Mouse (Mus musculus): ENCODE results near the gene Cybb.
"Not testable (repeated sequence)": the region's sequence is repeated elsewhere in the genome, so short reads cannot be mapped to it uniquely, and the experiment has no call there.

Cybb gene

GRCm38 (mm10) chrX:9487671-9488070 lies at the start of gene Cybb:
Gene Cybb, minus strand, starts transcription at chrX:9487771.
- DNase-seq (ENCODE audit: low read depth, low spot score) = no peak

DNA sequence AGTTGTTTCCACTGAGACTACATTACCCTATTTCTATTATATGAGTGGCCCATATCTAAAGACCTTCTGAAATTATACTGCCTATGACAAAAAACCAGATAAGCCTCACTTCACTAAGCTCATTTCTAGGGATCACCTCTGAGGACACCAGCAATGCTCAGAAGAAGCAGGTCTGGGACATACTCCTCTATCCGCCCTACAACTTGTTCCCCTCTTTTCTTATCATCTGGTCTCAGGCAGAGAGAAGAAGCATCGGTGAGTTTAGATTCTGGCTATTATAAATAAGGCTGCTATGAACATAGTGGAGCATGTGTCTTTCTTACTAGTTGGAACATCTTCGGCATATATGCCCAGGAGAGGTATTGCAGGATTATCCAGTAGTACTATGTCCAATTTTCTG lies 49.3 kb upstream of the Cybb start:
- no peak for DNase-seq (ENCODE audit: low read depth, low spot score)

DNA sequence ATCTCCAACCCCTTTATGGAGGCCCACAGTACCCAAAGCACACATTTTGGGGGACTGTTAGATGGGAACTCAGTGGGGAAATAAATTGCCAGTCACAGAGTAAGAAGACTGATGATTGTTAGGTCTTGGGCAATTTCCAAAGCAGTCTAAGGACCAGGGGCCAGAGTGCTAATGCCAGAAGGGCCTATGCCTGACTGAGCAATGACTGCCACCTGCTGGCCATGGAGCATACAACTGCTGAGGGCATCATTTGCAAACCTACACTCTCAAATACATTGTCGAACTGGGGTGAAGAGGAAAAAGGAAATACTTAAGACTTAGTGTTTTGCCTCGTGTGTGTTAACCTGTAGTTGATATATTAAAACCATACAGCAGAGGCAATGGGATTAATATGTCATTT lies 32.4 kb upstream of the Cybb start:
- DNase-seq (ENCODE audit: low read depth, low spot score) = peak; percentile 16

- not testable (repeated sequence) for DNase-seq (ENCODE audit: low read depth, low spot score)
These were observed 30.0 kb upstream of the Cybb start for GRCm38 (mm10) chrX:9517531-9517930.

DNA sequence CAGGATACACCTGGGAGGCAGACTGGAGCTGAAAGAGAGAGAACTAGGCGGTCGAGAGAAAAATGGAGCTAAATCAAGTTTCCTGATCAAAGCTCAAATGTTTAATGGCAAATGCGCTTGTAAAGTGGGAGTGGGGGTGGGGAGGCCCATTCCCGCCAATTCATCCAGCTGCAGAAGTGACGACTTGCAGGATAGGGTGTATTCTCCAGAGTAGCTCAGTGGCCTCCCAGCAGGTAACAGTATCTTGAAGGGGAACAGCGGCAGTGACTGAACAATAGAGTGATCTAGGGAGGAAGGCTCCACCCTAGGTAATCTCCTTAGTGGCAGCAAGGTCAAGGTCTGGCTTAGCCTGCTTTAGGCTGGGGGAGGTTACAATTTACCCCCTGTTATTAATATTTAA lies 12.5 kb downstream of the Cybb start:
- not testable (repeated sequence) for DNase-seq (ENCODE audit: low read depth, low spot score)

- no peak for DNase-seq (ENCODE audit: low read depth, low spot score)
These were observed 13.1 kb downstream of the Cybb start for GRCm38 (mm10) chrX:9474440-9474839.

DNA sequence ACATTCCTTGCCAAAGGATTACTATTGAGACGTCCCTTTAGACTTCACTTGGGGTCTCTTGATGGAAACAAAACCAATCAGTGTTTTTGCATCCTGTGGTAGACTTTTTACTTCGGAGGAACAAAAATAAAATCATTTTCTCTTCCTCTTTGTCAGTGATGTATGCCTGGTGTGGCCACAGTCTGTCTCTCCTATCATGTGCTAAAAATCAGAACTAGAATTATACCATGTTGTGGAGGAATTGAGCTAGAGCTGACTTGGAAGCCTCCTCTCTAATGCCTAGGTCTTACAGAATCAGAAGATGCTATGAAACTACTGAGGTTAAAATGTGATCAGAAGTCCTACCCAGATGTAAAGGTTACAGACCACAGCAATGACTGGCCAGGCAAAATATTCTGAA lies 13.8 kb downstream of the Cybb start:
- DNase-seq (ENCODE audit: low read depth, low spot score) = no peak

- DNase-seq (ENCODE audit: low read depth, low spot score) = no peak
These were observed 16.7 kb downstream of the Cybb start for GRCm38 (mm10) chrX:9470811-9471388.

- DNase-seq (ENCODE audit: low read depth, low spot score) = no peak
These were observed 18.5 kb downstream of the Cybb start for GRCm38 (mm10) chrX:9469100-9469499.

DNA sequence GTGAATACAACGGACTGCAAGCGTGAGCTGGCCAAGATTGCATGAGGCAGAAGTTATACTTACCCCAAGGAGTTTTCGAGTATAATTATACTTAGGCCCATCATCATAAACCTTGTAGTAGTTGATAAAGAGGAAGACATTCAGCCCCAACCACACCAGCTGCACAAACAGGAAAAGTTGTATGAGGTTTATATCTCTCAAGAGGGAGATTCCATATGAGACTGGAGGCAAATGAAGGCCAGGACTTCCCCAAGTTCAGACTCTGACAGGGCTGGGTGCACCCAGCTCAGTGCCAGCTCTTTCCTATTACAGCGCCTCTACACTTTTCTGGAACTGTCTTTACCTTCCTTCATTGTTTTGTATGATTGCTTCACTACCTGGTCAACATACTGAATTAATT lies 20.6 kb downstream of the Cybb start:
- DNase-seq (ENCODE audit: low read depth, low spot score) = no peak

- DNase-seq (ENCODE audit: low read depth, low spot score) = no peak
These were observed 21.7 kb downstream of the Cybb start for GRCm38 (mm10) chrX:9465890-9466289.

GRCm38 (mm10) chrX:9462671-9463070 lies 24.9 kb downstream of the Cybb start:
- DNase-seq (ENCODE audit: low read depth, low spot score) = no peak

DNA sequence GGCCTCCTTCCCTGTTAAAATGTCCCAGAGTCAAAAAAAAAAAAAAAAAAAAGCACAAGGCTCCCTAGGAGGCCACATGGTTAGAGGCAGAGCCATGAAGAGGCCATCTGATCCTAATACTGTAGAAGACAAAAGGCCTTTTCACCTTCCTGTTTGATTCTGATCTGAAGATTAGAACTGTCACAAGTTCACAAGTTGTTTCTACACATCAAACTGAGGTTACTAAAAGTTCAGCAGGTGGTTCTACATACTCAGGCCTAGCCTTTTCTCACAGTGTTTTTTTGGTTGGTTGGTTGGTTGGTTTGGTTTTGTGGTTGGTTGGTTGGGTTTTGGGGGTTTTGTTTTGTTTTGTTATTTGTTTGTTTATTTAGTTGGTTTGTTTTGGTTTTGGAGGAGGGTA lies 26.2 kb downstream of the Cybb start:
- DNase-seq (ENCODE audit: low read depth, low spot score) = no peak

- no peak for DNase-seq (ENCODE audit: low read depth, low spot score)
These were observed 27.1 kb downstream of the Cybb start for GRCm38 (mm10) chrX:9460387-9460930.

GRCm38 (mm10) chrX:9452375-9452774 lies 35.2 kb downstream of the Cybb start:
- no peak for DNase-seq (ENCODE audit: low read depth, low spot score)

GRCm38 (mm10) chrX:9447284-9447683 lies 40.3 kb downstream of the Cybb start:
- no peak for DNase-seq (ENCODE audit: low read depth, low spot score)

GRCm38 (mm10) chrX:9441102-9441501 lies 46.5 kb downstream of the Cybb start:
- DNase-seq (ENCODE audit: low read depth, low spot score) = no peak

GRCm38 (mm10) chrX:9440556-9440955 lies 47.0 kb downstream of the Cybb start:
- no peak for DNase-seq (ENCODE audit: low read depth, low spot score)

- DNase-seq (ENCODE audit: low read depth, low spot score) = no peak
These were observed 48.3 kb downstream of the Cybb start for GRCm38 (mm10) chrX:9439257-9439656.

- DNase-seq (ENCODE audit: low read depth, low spot score) = no peak
These were observed 73.7 kb downstream of the Cybb start for GRCm38 (mm10) chrX:9413889-9414288.
